Mouse (Mus musculus) A20 (cell line): ENCODE data around the gene Tmem266.

Experiments
- DNase-seq: peaks from one replicate; pipeline ENCODE4 v3.0.0-alpha.2; 2011; ENCODE audit warnings: low read depth, low spot score

Tmem266 gene

DNA sequence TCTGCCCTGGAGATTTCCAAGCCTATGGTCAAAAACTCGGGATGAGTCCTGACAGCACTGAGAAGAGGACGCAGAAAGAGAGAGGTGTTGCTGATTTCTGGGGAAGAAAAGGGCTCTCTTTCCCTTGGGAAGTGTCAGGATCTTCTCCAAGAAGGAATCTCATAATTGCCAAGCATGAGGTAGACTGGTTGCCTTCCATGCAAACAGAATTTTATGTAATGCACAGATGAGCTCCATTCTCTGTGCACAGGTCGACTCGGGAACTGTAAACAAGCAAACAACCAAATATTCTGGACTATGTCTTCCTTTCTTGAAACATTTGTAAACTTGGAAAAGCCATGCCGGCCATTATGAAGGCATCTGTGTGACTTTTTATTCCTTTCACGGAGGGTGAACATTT is 2.7 kb downstream of the Tmem266 start:
- DNase-seq, result no peak

DNA sequence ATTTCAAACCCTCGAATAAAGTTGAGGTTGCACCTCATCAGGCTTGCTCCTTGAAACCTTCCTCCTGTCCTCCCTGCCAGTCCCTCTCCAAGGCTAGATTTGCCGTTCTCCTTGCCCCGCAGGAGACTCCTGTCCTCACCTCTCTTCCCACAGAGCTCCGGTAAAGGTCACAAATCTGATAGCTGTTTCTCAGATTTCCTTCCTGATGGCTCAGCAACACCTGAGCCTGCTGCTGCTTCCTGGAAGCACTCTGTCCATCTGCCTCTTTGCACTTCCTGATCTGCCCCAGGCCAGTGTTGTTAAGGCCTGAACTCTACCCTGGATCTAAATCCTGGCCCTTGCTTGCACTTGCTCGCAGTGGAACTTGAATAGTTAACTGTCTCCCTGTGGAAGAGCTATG is 5.8 kb downstream of the Tmem266 start:
- DNase-seq, result no peak

DNA sequence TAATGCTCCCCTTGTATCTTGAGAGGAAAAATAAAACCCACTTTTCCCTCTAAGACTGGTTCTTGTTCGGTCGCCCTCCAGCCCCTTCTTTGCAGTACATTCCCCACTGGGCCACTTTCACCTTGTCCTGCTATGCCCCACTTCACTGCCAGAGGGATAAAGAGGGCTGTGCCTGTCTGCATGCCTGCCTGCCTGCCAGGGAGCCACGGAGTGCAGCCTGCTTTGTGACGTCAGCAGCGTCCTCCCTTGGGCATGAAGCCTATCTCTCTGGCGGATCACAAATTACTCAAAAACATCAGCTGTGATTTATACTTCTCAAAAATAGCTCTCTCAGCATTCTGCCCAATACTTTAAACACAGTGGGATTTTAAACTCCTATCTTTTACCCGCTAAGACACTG is 6.2 kb downstream of the Tmem266 start:
- DNase-seq, result no peak

DNA sequence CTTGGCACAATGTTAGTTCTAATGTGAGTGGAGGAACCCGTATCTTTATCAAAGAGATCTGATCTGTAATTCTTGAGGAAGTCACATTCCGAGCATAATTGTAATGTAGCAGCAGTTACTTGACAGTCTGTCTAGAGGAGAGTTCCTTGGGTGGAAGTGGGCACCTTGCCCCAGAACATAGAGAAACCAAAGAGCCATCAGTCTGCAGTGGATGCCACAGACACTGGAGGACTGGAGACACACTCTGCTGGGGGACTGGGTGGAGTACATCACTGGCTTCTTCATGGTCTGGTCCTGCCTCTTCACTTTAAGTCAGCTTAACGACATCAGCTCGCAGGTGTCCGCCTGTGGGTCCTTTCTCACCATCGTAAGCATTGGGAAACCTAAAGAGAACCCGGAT is 17.5 kb downstream of the Tmem266 start:
- DNase-seq, result no peak

DNA sequence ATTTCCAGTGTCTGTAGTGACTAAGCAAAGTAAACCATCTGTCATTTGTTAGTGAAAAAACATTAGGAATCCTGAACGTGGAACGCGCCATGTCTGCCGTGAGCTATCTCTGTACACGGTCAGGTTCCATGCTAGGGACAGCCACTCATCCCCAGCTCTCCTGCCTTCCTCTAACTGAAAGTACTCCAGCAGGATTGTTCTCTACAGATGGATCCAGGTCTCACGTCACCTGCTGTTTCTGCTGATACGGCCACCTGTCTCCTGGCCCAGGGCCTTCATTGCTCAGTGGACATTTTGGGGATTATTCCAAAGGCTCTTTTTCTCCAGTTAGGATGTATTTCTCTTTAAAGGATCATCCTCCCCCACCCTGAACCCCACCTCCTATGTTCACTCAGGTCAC is 18.6 kb downstream of the Tmem266 start:
- no peak for DNase-seq

DNA sequence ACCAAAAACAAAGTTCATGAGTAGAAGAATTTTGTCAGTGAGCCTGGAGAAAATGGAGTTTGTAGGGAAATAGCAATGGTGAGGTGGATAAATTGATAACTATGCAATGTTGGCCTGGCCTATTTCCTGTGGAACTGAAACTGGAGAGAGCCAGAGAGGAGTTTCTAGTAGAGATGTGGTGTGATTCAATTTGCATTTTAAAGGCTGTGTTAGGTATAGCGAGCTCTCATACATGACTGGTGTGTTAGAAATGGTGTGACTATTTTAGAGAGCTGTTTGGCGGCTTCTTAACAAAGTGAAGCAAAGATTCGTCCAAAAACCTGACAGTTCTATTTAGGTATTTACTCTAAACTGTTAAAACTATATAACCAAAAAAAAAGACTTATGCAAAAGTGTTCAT is 22.0 kb downstream of the Tmem266 start:
- peak; percentile 58 for DNase-seq

DNA sequence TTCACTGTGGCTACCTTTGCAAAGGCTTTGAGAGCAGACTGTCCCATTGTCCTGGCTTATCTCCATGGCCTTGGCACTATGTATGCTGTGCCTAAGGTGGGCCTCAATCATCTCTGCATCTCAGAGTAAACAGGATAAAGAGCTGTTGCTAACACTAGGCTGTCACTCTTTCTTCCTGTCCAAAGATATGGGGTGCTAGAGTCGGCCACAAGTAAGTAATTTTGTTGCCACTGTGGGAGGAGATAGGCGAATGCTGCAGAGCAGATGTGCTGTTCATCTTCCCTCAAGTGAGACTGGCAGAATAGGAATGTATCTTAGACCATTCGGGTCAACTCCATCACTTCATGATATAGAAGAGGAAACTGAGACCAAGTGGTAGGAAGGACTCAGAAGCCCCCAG is 28.0 kb downstream of the Tmem266 start:
- DNase-seq, result no peak

DNA sequence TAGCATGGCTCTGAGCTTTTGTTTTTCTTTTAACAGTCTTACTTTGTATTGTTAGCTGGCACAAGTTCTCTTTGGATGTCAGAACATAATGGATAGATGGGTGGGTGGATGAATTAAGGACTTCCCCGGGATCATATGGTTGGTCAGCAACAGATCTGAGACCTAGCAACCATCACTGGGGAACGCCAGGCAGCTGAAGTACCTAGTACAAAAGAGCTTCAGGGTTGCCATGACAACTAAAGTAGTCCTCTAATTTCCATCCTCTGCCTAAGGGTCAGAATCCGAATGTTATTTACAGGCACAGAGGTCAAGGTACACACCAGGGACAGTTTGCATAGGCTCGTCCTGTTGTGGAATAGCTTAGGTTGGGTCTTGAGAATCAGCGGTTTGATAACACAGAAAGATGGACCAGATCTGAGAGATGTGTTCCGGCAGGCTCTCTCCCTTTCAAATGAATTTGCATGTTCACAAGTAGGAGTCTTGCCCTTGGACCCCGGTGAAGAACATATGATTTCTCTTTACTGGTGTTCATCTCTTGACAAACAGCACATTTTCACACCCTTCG is 28.6 kb downstream of the Tmem266 start:
- DNase-seq, result no peak

DNA sequence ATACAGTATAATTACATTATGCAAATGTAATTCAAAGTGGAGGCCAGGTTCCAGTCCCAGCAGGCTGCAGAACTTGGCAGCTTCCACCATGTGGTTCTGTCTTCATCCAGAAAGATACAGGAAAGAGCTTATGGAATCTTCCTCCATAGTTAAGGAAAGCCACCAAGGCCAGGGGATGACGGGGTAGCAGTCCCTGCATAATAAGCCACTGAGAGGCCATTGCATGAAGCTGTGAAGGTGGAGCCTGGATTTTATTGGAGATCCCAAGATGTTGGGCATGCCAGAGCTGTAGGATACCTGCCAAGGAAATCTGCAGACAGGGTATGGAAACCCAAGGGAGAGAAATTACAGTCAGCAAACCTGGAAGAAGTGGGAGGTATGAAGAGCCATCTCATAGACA is 30.5 kb downstream of the Tmem266 start:
- DNase-seq, result no peak

DNA sequence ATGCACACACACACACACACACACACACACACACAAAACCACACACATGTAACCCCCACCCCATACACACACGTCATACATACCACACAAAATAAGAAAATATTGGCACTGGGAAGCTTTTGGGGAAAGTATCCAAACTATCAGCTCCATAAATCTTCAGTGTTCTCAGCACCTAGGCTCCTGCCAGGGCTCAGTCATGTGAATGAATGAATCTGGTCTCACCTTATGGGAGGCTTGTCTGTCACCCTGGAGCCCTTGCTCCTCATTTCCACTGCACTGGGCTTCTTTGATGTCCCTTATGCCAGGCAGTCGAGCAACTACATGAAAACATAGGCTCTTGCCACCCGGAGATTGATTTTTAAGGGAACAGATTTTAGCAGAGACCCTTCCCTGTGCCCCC is 33.7 kb downstream of the Tmem266 start:
- no peak for DNase-seq

DNA sequence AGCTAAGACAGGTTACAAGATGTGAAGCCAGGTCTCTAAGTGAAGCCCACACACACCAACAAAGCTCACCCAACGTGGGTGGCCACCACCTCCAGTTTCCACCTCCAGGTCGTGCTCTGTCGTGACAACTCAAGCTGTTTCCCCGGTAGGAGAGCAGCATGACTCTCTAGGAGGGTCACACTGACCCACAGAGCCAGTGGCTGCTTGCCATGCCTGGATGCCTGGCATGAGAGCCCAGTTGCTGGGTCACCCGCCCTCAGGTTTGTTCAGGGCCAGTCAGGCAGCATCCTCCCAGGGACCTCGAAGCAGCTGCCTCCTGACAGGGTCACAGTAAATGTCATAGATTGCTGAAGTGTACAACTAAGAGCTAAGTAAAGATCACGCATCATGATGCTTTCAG is 34.1 kb downstream of the Tmem266 start:
- DNase-seq, result no peak

DNA sequence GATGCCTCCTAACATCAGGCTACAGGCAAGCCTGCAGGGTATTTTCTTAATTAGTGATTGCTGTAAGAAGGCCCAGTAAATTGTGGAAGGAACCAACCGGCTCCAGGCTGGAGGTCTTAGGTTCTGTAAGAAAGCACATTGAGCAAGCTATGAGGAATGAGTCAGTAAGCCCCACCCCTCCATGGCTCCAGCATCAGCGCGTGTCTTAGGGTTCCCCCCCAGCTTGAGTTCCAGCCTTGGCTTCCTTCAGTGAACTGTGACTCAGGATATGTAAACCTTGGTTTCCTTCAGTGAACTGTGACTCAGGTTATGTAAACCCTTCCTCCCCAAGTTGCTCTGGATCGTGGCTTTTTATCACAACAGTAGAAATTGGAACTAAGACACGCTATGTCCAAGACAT is 35.3 kb downstream of the Tmem266 start:
- no peak for DNase-seq

DNA sequence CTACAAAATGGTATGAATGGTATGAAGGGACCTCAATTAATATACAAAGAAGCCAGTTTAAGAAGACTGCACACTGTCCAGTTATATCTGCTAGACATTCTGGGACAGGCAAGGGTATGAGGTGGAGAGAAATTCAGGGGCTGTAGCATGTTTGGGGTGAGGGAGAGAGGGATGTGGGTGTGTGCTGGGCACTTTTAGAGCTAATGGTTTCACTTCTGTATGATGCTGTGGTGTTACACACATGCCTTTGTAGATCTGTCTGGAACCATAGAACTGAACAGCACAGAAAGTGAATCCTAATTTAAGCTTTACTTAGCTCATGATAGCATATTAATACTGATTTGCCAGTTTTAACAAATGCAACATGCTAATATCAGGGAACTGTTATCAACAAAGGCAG is 37.0 kb downstream of the Tmem266 start:
- DNase-seq, result peak; percentile 35

DNA sequence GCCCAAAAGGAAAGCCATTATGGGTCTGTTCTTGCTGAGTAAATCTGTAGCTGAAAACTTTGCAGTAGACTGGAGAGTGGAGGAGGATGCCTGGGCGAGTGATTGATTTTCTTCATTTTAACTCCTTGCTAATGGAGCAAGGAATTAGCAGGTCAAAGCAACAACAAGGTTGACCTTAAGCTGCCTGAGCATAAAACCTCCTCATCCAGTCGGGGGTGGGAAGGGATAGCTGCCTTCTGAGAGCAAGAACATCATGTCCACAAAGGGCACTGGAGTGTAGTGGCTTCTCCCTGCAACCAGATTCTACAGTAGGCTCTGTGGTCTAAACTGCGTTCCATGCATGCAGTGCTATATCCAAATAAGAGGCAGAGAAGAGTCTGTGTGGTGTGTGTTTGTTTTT is 41.3 kb downstream of the Tmem266 start:
- no peak for DNase-seq

DNA sequence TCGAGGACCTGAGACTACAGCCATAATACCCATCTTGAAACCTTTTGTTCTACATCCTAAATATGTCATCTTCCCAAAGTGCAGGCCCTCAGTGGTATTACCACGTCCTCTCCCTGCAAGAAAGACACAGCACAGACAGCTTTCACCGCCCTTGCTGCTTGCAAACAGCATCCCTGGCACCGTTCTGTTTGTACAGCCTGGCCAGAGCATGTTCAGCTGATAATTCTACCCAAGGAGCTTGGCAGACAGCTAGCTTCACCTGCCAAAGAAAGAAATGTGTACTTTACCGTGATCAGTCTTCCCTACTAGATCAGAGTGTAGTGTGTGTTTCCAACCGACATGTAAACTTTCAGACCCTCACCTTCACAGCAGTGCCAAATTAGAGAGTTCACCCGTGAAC is 45.2 kb downstream of the Tmem266 start:
- no peak for DNase-seq

DNA sequence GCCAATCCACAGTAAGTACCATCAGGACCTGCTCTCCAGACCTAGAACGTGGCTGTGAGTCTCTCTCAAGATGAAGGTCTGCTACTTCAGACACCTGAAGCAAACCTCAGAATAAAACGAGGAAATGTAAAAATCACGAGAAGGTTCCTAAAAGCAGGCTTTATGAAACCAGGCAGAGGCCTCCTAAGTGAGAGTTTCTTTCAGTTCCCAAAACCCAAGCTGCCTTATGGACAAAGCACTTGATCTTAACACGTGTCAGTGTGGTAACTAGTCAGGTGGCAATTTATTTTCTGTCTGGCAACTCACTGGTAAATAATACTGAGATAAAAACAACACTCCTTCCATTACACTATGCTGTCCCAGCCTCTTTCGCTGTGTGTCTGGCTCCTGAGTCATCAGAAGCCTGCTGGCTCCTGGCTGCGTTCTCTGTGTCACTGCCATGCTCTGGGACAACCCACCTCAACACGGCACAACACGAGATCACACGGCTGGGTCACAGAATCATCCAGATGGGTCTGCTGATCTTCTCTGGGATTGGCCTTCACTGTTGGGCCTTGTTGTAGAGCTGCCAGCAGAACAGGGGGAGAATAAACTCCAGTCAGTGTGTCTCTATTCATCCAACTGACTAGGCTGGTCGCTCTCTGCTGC is 51.0 kb downstream of the Tmem266 start:
- DNase-seq, result peak; percentile 72

DNA sequence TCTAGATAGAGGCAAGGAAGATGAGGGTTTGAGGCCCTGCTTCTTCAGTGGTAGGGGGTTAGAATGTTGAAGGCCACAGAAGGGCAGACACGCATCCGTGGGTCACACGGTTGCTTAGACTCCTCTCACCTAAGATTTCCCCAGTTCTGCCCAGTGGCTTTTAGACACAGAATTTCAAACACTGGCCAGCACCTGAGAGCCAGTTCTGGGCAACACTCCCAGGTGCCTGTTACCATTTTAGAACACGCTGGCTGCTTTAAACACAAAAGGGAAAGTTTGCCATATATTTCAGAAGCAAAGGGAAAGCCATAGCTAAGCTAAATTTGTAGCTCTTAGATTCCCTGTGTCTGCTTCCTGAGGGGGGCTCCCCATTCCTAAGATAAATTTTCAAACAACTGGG is 54.7 kb downstream of the Tmem266 start:
- no peak for DNase-seq

DNA sequence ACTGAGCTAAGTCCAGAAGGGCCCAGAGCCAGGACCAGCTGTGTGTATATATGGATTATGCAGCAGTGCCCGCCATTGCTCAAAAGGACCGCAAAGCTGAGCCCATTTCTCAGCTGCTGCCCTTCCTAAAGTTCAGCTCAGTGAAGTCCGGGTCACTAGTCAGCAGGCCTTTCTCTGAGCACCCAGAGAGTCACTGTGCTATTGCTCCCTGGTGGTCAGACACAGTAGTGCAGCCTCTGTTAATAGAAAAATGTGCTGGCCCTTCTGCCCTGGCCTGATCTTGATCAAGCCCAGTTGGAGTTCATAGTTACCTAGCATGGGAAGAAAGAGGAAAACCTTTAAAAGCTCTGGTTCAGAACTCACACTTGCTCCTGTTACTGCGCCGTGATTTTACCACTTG is 55.7 kb downstream of the Tmem266 start:
- peak; percentile 63 for DNase-seq

DNA sequence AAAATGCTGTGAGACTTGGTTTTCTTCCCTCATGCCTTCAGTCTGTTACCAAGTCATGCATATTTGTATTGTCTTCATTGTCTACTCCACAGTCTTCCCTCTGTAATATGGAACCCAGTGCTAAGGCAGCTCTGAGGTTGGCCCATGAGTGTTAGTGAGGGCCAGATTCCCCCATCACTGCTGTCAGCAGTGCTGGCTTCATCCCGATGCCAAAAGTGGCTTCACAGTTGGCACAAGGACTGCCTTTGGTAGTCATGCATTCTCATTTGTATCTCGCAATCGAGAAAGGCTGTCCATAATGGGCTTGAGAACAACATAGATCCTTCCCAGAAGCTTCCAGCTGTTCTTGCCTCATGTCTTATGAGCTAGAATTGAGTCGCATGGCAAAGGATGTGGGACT is 59.4 kb downstream of the Tmem266 start:
- DNase-seq, result no peak

DNA sequence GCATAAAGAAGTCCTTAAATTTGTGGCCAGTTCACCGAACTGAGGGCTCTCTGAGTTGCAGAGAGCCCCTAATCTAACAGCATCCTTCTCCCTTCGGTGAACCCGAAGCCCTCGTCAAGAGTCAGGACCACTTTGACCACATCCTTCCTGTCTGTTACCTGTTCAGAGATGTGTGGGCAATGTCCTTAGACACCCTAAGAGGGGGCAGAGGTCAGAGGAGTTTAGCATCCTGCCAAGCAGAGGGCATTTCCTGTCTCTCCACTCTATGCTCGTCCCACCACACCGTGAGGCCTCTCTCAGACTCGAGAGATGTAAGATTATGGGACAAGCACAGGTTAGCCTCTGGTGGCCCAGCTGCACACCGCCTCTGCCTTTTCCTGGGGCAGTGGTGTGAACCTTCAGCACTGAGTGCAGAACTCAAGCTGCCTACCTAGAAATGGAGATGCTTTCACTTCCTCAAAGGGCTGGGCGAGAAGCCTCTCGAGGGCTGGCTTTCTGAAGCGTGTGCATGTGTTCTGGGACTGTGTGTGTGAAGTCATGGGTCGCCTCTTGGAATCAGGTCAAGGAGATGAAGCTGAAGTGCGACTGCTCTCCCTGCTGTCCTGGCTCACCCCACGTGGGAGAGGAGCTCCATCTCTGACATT is 61.3 kb downstream of the Tmem266 start:
- DNase-seq, result peak; percentile 87

DNA sequence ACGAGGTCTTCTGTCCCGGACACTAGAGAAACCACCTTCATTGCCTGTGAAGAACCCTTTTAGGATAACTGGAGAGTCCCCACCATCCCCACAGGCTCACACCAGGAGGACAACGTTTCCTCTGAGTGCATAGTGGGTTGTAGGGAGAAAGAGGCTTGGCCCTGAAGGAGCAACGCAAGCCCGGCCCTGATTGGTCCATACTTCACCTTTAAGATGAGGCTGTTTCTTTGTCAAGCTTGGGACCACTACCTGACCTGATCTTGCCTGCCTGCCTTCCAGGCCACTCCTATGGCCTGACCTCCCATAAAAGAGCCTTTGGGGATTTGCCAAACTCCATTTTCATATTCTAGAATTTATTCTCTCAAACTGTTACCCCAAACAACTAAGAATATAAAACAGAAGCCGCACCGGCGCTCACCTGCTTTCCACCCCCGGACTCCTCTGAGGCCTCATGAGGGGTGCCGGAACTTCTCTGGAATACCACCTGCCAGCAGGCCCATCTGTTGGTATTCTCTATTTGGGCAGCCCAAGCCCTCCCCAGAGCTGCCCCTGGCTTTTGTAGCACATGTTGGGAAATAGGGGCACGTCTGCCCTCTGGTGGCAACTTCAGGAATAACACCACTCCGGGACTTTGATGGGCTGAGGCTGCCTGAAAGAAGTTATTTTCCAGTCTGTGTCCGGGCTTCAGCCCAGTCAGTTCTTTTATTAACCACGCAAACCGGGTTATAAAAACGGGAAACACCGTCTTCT is 65.4 kb downstream of the Tmem266 start:
- DNase-seq, result peak; percentile 75

DNA sequence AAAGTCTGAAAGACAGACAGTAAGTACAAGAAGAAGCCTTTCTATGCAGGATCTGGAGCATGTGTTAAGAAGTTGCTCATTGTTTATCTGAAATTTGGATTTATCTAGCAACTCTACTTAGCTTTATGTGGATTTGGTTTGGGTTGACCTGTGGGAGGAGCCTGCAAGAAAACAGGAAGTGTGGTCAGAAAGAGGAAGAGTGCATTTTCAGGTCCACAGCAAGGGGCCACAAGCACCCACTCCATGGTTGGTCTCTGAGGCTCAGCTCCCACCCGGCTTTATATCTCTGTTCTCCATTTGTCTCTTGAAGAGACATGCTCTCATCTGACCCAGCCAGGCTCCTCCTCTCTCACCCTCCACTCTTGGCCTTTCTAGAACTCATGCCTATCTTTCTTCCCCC is 68.9 kb downstream of the Tmem266 start:
- DNase-seq, result peak; percentile 80
